8 mouse cellular contexts compared by ENCODE assay signal in the genomic region with DNA sequence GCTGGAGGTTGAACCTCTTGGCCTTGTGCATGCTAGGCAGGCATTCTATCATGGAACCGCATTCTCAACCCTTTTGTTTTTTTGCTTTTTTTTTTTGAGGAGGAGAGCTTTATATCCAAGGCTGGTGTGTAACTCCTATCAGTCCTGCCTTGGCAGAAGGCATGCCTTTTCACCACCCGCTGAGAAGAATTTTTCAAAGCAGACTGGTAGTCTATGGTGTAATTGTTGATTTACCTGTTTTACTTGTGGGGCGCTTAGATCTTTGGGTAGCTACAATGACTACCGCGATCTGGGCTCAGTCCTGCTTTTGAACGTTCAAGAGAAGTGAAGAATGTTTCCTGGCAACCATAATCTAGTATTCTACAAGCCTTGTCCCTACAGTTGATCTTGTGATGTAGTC. TPM values are rescaled to one million over a fixed set of nuclear protein-coding genes. Genes with fewer than 3 reads are reported as not detected.
A peak's percentile ranks its signal among the peaks of the same experiment; 100 is the strongest.
DNase-seq lines count a peak whose midpoint lies in the region; ATAC-seq and TF ChIP-seq lines count a peak whose summit lies in the region.

No protein-coding gene starts in this region.

- WGBS in kidney, embryonic 14.5 days: 66% methylated on average over 6 of the region's 6 CpGs

- peaks cover 17% of the 10 kb centered on the region for H3K36me3 ChIP-seq in kidney, embryonic 14.5 days (ENCODE audit: control insufficient read depth, insufficient read depth, low read length)
- peaks cover 13% of the 10 kb centered on the region for H3K36me3 ChIP-seq in myocyte (ENCODE audit: control insufficient read depth, insufficient read depth)

- no peak overlapping the region for H3ac ChIP-seq in myocyte (ENCODE audit: control insufficient read depth, insufficient read length)

- H3K27ac ChIP-seq in kidney, embryonic 14.5 days (ENCODE audit: low read depth, low read length): no peak overlapping the region

- H3K79me2 ChIP-seq in myocyte (ENCODE audit: control insufficient read depth, insufficient read depth): peaks cover 71% of the 10 kb centered on the region

- peak overlapping the region; percentile 82 for H3K4me3 ChIP-seq in kidney, embryonic 14.5 days (ENCODE audit: low read length)
- peak overlapping the region; percentile 82 for H3K4me3 ChIP-seq in myocyte

- peak overlapping the region; percentile 94 for H3K9ac ChIP-seq in kidney, embryonic 14.5 days (ENCODE audit: low read depth, low read length)

- DNase-seq in kidney, postnatal 4 days: no peak
- peak; percentile 41 to 55 for DNase-seq in cerebellum, postnatal 10 days
- DNase-seq in induced T-regulatory cell, adult 2 months (ENCODE audit: low read depth): peak; percentile 24
- DNase-seq in layer of hippocampus, adult 9-11 months: no peak
- DNase-seq in urinary bladder, adult 18-20 months (ENCODE audit: low spot score in 2 of 2): no peak
- DNase-seq in layer of hippocampus, adult 8-10 months (ENCODE audit: low spot score in 2 of 2): no peak

- peak overlapping the region; percentile 81 for H3K4me2 ChIP-seq in kidney, embryonic 14.5 days (replicated peaks; ENCODE audit: low read depth, low read length)
- H3K4me2 ChIP-seq in myocyte (ENCODE audit: low read depth): peak overlapping the region; percentile 98

- H3K27me3 ChIP-seq in kidney, embryonic 14.5 days (ENCODE audit: control insufficient read depth, insufficient read depth, low read length): no peaks in the 10 kb centered on the region
- no peaks in the 10 kb centered on the region for H3K27me3 ChIP-seq in myocyte (ENCODE audit: control insufficient read depth, insufficient read depth, insufficient read length)

- no peak for ATAC-seq in kidney, embryonic 14.5 days (ENCODE audit: low FRiP score, low TSS enrichment)

- peaks cover 4% of the 10 kb centered on the region for H3K4me1 ChIP-seq in kidney, embryonic 14.5 days (ENCODE audit: control insufficient read depth, insufficient read depth, low read length)

- no peak for TF ChIP-seq POLR2A in myocyte (IDR thresholded peaks at IDR 0.05; ENCODE audit: insufficient read length, low read depth)

- H3K9me3 ChIP-seq in kidney, embryonic 14.5 days (ENCODE audit: control insufficient read depth, low read length): no peaks in the 10 kb centered on the region

TF ChIP-seq in myocyte, 11 proteins besides CTCF, POLR2A, EP300 and RAD21:
- TF ChIP-seq MYOD1 (IDR thresholded peaks at IDR 0.05; ENCODE audit: control insufficient read depth in 1 of 3, insufficient read length in 2 of 3, low read depth in 2 of 3) (no peak), CEBPB (IDR thresholded peaks at IDR 0.05; ENCODE audit: insufficient read depth, poor library complexity, severe bottlenecking) (no peak), REST (IDR thresholded peaks at IDR 0.05; ENCODE audit: insufficient read depth, insufficient read length) (no peak), TCF12 (IDR thresholded peaks at IDR 0.05; ENCODE audit: insufficient read depth, poor library complexity, severe bottlenecking) (no peak), SRF (IDR thresholded peaks at IDR 0.05; ENCODE audit: control insufficient read depth, insufficient read length, low read depth) (no peak), MYOG (IDR thresholded peaks at IDR 0.05; ENCODE audit: control insufficient read depth in 1 of 3, insufficient read depth in 1 of 3, insufficient read length in 2 of 3, low read depth in 2 of 3) (no peak), POLR2AphosphoS2 (IDR thresholded peaks at IDR 0.05; ENCODE audit: insufficient read length, low read depth) (no peak), TCF3 (IDR thresholded peaks at IDR 0.05; ENCODE audit: insufficient read length, low read depth) (no peak), MAX (IDR thresholded peaks at IDR 0.05; ENCODE audit: low read depth) (no peak), USF1 (IDR thresholded peaks at IDR 0.05; ENCODE audit: low read depth) (no peak), E2F4 (IDR thresholded peaks at IDR 0.05; ENCODE audit: insufficient read depth) (no peak)

RNA-seq across cellular contexts. Expression of a gene that starts 0.9 kb away (rescaled TPM):
- 133 and 156 TPM in 2 replicates for polyA plus RNA-seq in kidney, embryonic 14.5 days (2014; fragmentation: Nextera tagmentation; extraction: Ambion mirVana)
- polyA plus RNA-seq in myocyte (2012; fragmentation: generic; extraction: Trizol): 28.2 TPM
- total RNA-seq in layer of hippocampus, adult 8-10 months (2022): 10 to 100 TPM; 41.0 to 52.4 (median 46.1) TPM

RNA-seq across cellular contexts. Expression of a gene that starts 0.9 kb away (rescaled TPM):
- 46.9 and 59.6 TPM in 2 replicates for polyA plus RNA-seq in kidney, embryonic 14.5 days (2014; fragmentation: Nextera tagmentation; extraction: Ambion mirVana)
- polyA plus RNA-seq in myocyte (2012; fragmentation: generic; extraction: Trizol): 44.0 TPM
- total RNA-seq in layer of hippocampus, adult 8-10 months (2022): 10 to 100 TPM; 57.6 to 60.7 (median 59.0) TPM

RNA-seq across cellular contexts. Expression of a gene that starts 36.8 kb away (rescaled TPM):
- not detected in 2 replicates for polyA plus RNA-seq in kidney, embryonic 14.5 days (2014; fragmentation: Nextera tagmentation; extraction: Ambion mirVana)
- polyA plus RNA-seq in myocyte (2012; fragmentation: generic; extraction: Trizol): 0.10 TPM
- 1 to 10 TPM; 2.1 to 3.1 (median 2.4) TPM for total RNA-seq in layer of hippocampus, adult 8-10 months (2022)

Comparison
In these comparisons a context has a peak if more than half of its experiments do, and no peak if none do; other contexts are left out.
1. DNase-seq: peak in cerebellum, postnatal 10 days (2 of 2) and induced T-regulatory cell, adult 2 months (single experiment); none in kidney, postnatal 4 days (0 of 2), layer of hippocampus, adult 9-11 months (single experiment), urinary bladder, adult 18-20 months (0 of 2) and layer of hippocampus, adult 8-10 months (0 of 2).